In genomic region chr15:86085301-86086225, GRCm38 (mm10) we compare ENCODE assay signal across 8 mouse cellular contexts. TPM values are rescaled to one million over a fixed set of nuclear protein-coding genes. Genes with fewer than 3 reads are reported as not detected.
DNase-seq lines count a peak whose midpoint lies in the region; ATAC-seq and TF ChIP-seq lines count a peak whose summit lies in the region.

No protein-coding gene starts in this region.

- peak overlapping the region; percentile 33 for H3K4me2 ChIP-seq in stomach, embryonic 15.5 days

- peak; percentile 47 for ATAC-seq in megakaryocyte progenitor cell, adult 5-6 weeks (replicated peaks; ENCODE audit: poor library complexity)
- no peak; the same call in 1 of the 2 replicates for ATAC-seq in stomach, embryonic 15.5 days (ENCODE audit: insufficient read depth, low FRiP score, low read depth)

- no peak overlapping the region for H3K27ac ChIP-seq in bone marrow, adult 2 months (ENCODE audit: control insufficient read depth, insufficient read depth, low read depth, low read length, poor library complexity)
- H3K27ac ChIP-seq in kidney, adult 2 months (ENCODE audit: insufficient read depth, low read depth, low read length), result peak overlapping the region; percentile 28; the same call in 1 of the 2 replicates
- H3K27ac ChIP-seq in stomach, embryonic 15.5 days, result peak overlapping the region; percentile 79

- peaks cover 20% of the 10 kb centered on the region for H3K4me1 ChIP-seq in lung, adult 2 months (ENCODE audit: control insufficient read depth, insufficient read depth, low read length)
- peaks cover 7% of the 10 kb centered on the region; the same call in 1 of the 2 replicates for H3K4me1 ChIP-seq in bone marrow, adult 2 months (ENCODE audit: control insufficient read depth, insufficient read depth, low read length)
- peaks cover 56% of the 10 kb centered on the region for H3K4me1 ChIP-seq in kidney, adult 2 months (ENCODE audit: control insufficient read depth, insufficient read depth, low read length)
- peaks cover 77% of the 10 kb centered on the region for H3K4me1 ChIP-seq in stomach, embryonic 15.5 days

- no peak for TF ChIP-seq POLR2A in lung, adult 2 months (IDR thresholded peaks at IDR 0.05; ENCODE audit: borderline replicate concordance, extremely low read depth, low read depth, low read length)
- TF ChIP-seq POLR2A in bone marrow, adult 2 months (IDR thresholded peaks at IDR 0.05; ENCODE audit: borderline replicate concordance, control insufficient read depth, low read depth, low read length), result no peak
- TF ChIP-seq POLR2A in kidney, adult 2 months (IDR thresholded peaks at IDR 0.05; ENCODE audit: low read depth, low read length), result no peak

- peak; percentile 62 for TF ChIP-seq CTCF in lung, adult 2 months (IDR thresholded peaks at IDR 0.05; ENCODE audit: insufficient read depth, low read length)
- TF ChIP-seq CTCF in bone marrow, adult 2 months (IDR thresholded peaks at IDR 0.05; ENCODE audit: control insufficient read depth, insufficient read depth, low read length), result peak; percentile 69
- peak; percentile 73 for TF ChIP-seq CTCF in kidney, adult 2 months (conservative IDR thresholded peaks at IDR 0.05; ENCODE audit: insufficient read depth, insufficient read length, low read depth, low read length)

- H3K36me3 ChIP-seq in kidney, adult 2 months (ENCODE audit: control insufficient read depth, insufficient read depth, low read length), result no peaks in the 10 kb centered on the region
- H3K36me3 ChIP-seq in stomach, embryonic 15.5 days, result no peaks in the 10 kb centered on the region

- H3K27me3 ChIP-seq in kidney, adult 2 months (replicated peaks; ENCODE audit: control insufficient read depth, insufficient read depth, low read length), result no peaks in the 10 kb centered on the region
- H3K27me3 ChIP-seq in stomach, embryonic 15.5 days (replicated peaks), result no peaks in the 10 kb centered on the region

- no peaks in the 10 kb centered on the region for H3K9me3 ChIP-seq in stomach, embryonic 15.5 days

- 31% methylated on average over 17 of the region's 17 CpGs for WGBS in lung, adult 2 months
- 54% methylated on average over 17 of the region's 17 CpGs for WGBS in bone marrow, adult 2 months
- 20% methylated on average over 17 of the region's 17 CpGs for WGBS in kidney, adult 2 months
- 23% methylated on average over 17 of the region's 17 CpGs for WGBS in stomach, embryonic 15.5 days

- no peak overlapping the region for H3K4me3 ChIP-seq in lung, adult 2 months (replicated peaks; ENCODE audit: extremely low read depth, low read depth, low read length)
- no peak overlapping the region for H3K4me3 ChIP-seq in bone marrow, adult 2 months (replicated peaks; ENCODE audit: control insufficient read depth, low read depth, low read length)
- no peak overlapping the region for H3K4me3 ChIP-seq in kidney, adult 2 months (ENCODE audit: insufficient read depth, low read depth, low read length)
- no peak overlapping the region for H3K4me3 ChIP-seq in stomach, embryonic 15.5 days (replicated peaks)

- peak; percentile 44 for DNase-seq in lung, adult 2 months
- no peak for DNase-seq in lung, postnatal 36 days
- peak; percentile 8 for DNase-seq in forelimb bud, embryonic 11.5 days (ENCODE audit: low read depth, low spot score)
- DNase-seq in kidney, adult 2 months, result peak; percentile 84
- no peak for DNase-seq in right cerebral cortex, adult 18-20 months

- no peak overlapping the region for H3K9ac ChIP-seq in stomach, embryonic 15.5 days

RNA-seq across cellular contexts. Expression of gene Gramd4, which starts 28.1 kb away (rescaled TPM):
- polyA plus RNA-seq in lung, adult 2 months (2012; rRNA removed), result 21.5 and 24.4 TPM in 2 replicates
- 14.1 and 20.7 TPM in 2 replicates for polyA plus RNA-seq in bone marrow, adult 2 months (2011; ENCODE audit: insufficient read depth, insufficient read length, low replicate concordance, missing spikeins)
- 18.9 and 20.6 TPM in 2 replicates for polyA plus RNA-seq in kidney, adult 2 months (2012; rRNA removed)
- total RNA-seq in megakaryocyte progenitor cell, adult 5-6 weeks (2015), result 7.1 and 7.4 TPM in 2 replicates
- 19.7 and 20.5 TPM in 2 replicates for total RNA-seq in megakaryocyte progenitor cell, adult 5-6 weeks (2017)
- 13.8 and 15.2 TPM in 2 replicates for polyA plus RNA-seq in stomach, embryonic 15.5 days (2015; fragmentation: Nextera tagmentation; extraction: Ambion mirVana)

RNA-seq across cellular contexts. Expression of gene Celsr1, which starts 52.0 kb away (rescaled TPM):
- polyA plus RNA-seq in lung, adult 2 months (2012; rRNA removed), result 16.0 and 16.2 TPM in 2 replicates
- polyA plus RNA-seq in bone marrow, adult 2 months (2011; ENCODE audit: insufficient read depth, insufficient read length, low replicate concordance, missing spikeins), result 1.3 and 4.2 TPM in 2 replicates
- 12.4 and 16.8 TPM in 2 replicates for polyA plus RNA-seq in kidney, adult 2 months (2012; rRNA removed)
- 8.4 and 10.7 TPM in 2 replicates for total RNA-seq in megakaryocyte progenitor cell, adult 5-6 weeks (2015)
- total RNA-seq in megakaryocyte progenitor cell, adult 5-6 weeks (2017), result 4.4 and 6.6 TPM in 2 replicates
- 3.1 and 3.2 TPM in 2 replicates for polyA plus RNA-seq in stomach, embryonic 15.5 days (2015; fragmentation: Nextera tagmentation; extraction: Ambion mirVana)

Comparison
In these comparisons a context has a peak if more than half of its experiments do, and no peak if none do; other contexts are left out.
1. DNase-seq: peak in lung, adult 2 months (single experiment), forelimb bud, embryonic 11.5 days (single experiment) and kidney, adult 2 months (single experiment); none in lung, postnatal 36 days (single experiment) and right cerebral cortex, adult 18-20 months (single experiment).
2. Peak in every context shown above with its lines, with median percentiles within 50 percentile points of each other: CTCF ChIP-seq.